Mouse (Mus musculus) right cerebral cortex, adult 2 months (tissue): ENCODE measurements around the gene Olfr291.

Experiments
- DNase-seq, 2 experiments: peaks; one replicate each; pipeline ENCODE4 v3.0.0; 2021 to 2022; ENCODE audit warnings: low spot score in 2 of 2

Gene Olfr291

DNA sequence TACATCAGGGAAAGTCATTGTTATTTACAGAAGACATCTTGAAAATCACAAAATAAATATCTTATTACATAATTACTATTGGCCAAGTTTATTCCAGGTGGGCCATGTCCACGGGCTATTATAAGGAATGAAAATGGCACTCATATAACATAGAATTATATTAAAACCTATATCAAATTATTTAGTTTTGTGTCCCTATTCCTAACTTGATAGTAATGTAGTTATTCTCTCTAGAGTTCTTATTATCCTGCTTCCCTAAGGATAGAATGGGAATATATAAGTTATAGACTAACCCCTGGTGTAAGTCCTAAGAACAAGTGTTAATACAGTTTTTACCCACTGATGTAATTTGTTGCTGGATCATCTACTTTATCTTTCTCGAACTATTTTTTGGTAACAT lies at the start of gene Olfr291:
TSS of gene Olfr291 (plus strand) at position 301 of the 400 bp plus-strand sequence.
- no peak for DNase-seq

DNA sequence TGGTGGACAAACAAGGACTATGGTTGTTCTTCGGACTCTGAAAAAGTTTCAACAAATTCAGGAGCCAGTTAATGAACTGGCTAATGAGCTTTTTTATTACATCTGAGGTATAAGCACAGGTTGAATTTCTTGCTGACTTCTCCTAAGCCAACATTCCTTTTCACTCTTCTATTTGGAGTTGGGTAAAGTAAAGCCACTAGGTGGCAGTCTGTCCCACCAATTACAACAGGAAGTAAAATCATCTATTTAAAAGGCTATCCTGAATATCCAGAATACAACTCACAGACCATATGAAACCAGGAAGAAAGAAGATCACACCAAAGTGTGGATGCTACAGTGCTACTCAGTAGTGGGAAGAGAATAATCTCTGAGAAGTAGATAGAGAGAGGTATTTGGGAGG lies 48.1 kb upstream of the Olfr291 start:
- DNase-seq, result peak; percentile 9 to 12

DNA sequence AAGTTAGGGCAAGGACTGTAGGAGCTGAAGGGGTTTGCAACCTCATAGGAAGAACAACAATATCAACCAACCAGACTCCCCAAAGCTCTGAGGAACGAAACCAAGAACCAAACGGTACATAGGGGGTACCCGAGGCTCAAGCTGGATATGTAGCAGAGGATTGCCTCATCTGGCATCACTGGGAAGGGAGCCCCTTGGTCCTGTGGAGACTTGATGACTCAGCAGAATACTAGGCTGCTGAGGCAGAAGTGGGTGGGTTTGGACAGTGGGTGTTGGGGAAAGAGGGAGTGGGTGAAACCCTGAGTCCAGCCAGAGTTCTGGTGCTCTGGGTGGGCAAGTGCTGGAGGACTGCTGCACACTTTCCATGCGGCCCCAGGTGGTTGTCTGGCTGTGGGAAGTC lies 47.2 kb upstream of the Olfr291 start:
- DNase-seq, result no peak

DNA sequence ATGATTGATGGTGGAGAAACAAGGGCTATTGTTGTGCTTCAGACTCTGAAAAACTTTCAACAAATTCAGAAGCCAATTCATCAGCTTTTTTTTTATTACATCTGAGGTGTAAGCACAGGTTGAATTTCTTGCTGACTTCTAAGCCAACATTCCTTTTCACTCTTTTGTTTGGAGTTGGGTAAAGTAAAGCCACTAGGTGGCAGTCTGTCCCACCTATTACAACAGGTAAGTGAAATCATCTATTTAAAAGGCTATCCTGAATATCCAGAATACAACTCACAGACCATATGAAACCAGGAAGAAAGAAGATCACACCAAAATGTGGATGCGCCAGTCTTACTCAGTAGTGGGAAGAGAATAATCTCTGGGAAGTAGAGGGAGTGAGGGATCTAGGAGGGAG lies 31.2 kb downstream of the Olfr291 start:
- DNase-seq, result peak in 1 of 2 experiments; percentile 7
